Mouse (Mus musculus) midbrain, embryonic 14.5 days (tissue): Measurements from ENCODE around the gene Vil1. TPM values are rescaled to one million over a fixed set of nuclear protein-coding genes. Genes with fewer than 3 reads are reported as not detected.

Source experiments
- ATAC-seq: fragments of 200-750 bp; cut with Nextera tagmentation; 2 replicates; pipeline ENCODE4 v1.8.0; 2017; ENCODE audit warnings: moderate number of reproducible peaks, moderate library complexity; ENCODE audit not compliant: low FRiP score, low TSS enrichment
- DNase-seq: peaks from one replicate; pipeline ENCODE4 v3.0.0-alpha.2; 2015
- H3K27ac ChIP-seq: fragments of 300-500 bp; sonication (generic); replicated peaks from 2 replicates; pipeline ENCODE4 v1.5.1; 2014; ENCODE audit warnings: mild to moderate bottlenecking, low read depth, low read length, moderate library complexity
- H3K27me3 ChIP-seq: fragments of 300-500 bp; sonication (generic); 2 replicates; pipeline ENCODE4 v1.6.1; 2014; ENCODE audit warnings: low read length, control low read depth, mixed read lengths; ENCODE audit not compliant: control insufficient read depth, insufficient read depth
- H3K36me3 ChIP-seq: fragments of 300-500 bp; sonication (generic); 2 replicates; pipeline ENCODE4 v1.6.1; 2014; ENCODE audit warnings: low read length, control low read depth; ENCODE audit not compliant: control insufficient read depth, insufficient read depth
- H3K4me1 ChIP-seq: fragments of 300-500 bp; sonication (generic); 2 replicates; pipeline ENCODE4 v1.6.1; 2014; ENCODE audit warnings: mild to moderate bottlenecking, antibody characterized with exemption, low read length, control low read depth; ENCODE audit not compliant: control insufficient read depth, insufficient read depth
- H3K4me2 ChIP-seq: fragments of 300-500 bp; sonication (generic); 2 replicates; pipeline ENCODE4 v1.6.1; 2014; ENCODE audit warnings: mild to moderate bottlenecking, low read length, moderate library complexity
- H3K4me3 ChIP-seq: fragments of 300-500 bp; sonication (generic); replicated peaks from 2 replicates; pipeline ENCODE4 v1.5.1; 2014; ENCODE audit warnings: low read depth, low read length
- H3K9ac ChIP-seq: fragments of 300-500 bp; sonication (generic); replicated peaks from 2 replicates; pipeline ENCODE4 v1.6.1; 2014; ENCODE audit warnings: mild to moderate bottlenecking, low read length, moderate library complexity
- H3K9me3 ChIP-seq: fragments of 300-500 bp; sonication (generic); 2 replicates; pipeline ENCODE4 v1.6.1; 2016; ENCODE audit warnings: low read length, control low read depth, mixed read lengths; ENCODE audit not compliant: control insufficient read depth
- WGBS: fragments of 180-500 bp; shearing (Covaris S2); extraction: QIAGEN DNeasy Blood & Tissue Kit; methylation state at CpG from one replicate; pipeline ENCODE4 v1.1.7; 2014; 5-methylcytosine and 5-hydroxymethylcytosine counted together
- polyA plus RNA-seq: library from polyadenylated mRNA; unstranded; fragments of >200 nt; fragmentation: Nextera tagmentation; extraction: Ambion mirVana; gene quantifications from 2 replicates; pipeline ENCODE4 v1.2.1, GENCODE M21; 2014

Vil1 gene
- polyA plus RNA-seq, 1 experiment from 2014 or later = 0.30 TPM

DNA sequence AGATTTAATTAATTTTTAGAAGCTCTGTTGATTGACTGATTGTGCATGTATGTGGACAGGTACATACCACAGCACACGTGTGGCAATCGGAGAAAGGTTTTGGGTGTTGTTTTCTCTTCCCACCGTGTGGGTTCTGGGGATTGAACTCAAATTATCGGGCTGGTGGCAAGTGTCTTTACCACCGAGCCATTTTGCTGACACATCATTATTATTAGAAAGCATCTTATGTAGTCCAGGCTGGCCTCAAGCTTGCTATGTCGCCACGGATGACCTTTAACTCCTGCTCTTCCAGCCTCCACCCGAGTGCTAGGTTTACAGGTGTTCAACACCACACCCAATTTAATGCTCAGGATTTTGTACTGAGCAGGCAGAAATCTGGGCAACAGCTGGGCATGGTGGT, 3.5 kb downstream of the Vil1 start:
- DNase-seq (no peak), ATAC-seq (no peak)
- Histone ChIP-seq H3K4me2 (no peak overlapping the region), H3K4me1 (no peaks in the 10 kb centered on the region), H3K27ac (no peak overlapping the region), H3K9ac (no peak overlapping the region), H3K9me3 (no peaks in the 10 kb centered on the region), H3K36me3 (no peaks in the 10 kb centered on the region), H3K4me3 (no peak overlapping the region), H3K27me3 (no peaks in the 10 kb centered on the region)
- 84% methylated on average over 8 of the region's 8 CpGs for WGBS

DNA sequence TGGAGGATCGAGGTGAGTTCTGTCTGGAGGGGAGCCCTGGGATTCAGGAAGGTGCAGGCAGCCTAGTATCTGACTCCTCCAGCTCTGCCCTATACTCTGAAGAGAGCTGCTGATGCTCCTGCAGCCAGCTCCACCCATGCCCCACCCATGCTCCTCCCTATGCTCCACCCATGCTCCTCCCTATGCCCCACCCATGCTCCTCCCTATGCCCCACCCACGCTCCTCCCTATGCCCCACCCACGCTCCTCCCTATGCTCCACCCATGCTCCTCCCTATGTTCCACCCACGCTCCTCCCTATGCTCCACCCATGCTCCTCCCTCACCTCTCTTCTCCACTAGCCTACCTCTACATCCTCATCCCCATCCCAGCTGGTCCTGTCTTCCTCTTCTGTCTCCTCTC, 6.0 kb downstream of the Vil1 start:
- DNase-seq = no peak
- Histone ChIP-seq H3K9me3 (no peaks in the 10 kb centered on the region), H3K9ac (no peak overlapping the region), H3K4me3 (no peak overlapping the region), H3K4me2 (no peak overlapping the region), H3K36me3 (no peaks in the 10 kb centered on the region), H3K27ac (no peak overlapping the region), H3K27me3 (no peaks in the 10 kb centered on the region), H3K4me1 (no peaks in the 10 kb centered on the region)
- ATAC-seq = no peak
- WGBS = 42% methylated on average over 4 of the region's 4 CpGs

GRCm38 (mm10) chr1:74418747-74419439, 9.7 kb downstream of the Vil1 start:
- H3K27me3 ChIP-seq = no peaks in the 10 kb centered on the region
- no peak overlapping the region for H3K9ac ChIP-seq
- DNase-seq (no peak), ATAC-seq (no peak)
- H3K4me2 ChIP-seq = no peak overlapping the region
- no peaks in the 10 kb centered on the region for H3K9me3 ChIP-seq
- 84% methylated on average over 17 of the region's 17 CpGs for WGBS
- H3K4me1 ChIP-seq = no peaks in the 10 kb centered on the region
- no peak overlapping the region for H3K4me3 ChIP-seq
- H3K36me3 ChIP-seq = no peaks in the 10 kb centered on the region
- no peak overlapping the region for H3K27ac ChIP-seq

GRCm38 (mm10) chr1:74419440-74419794, 10.2 kb downstream of the Vil1 start:
- Histone ChIP-seq H3K27me3 (no peaks in the 10 kb centered on the region), H3K36me3 (no peaks in the 10 kb centered on the region), H3K9me3 (no peaks in the 10 kb centered on the region), H3K27ac (no peak overlapping the region), H3K4me1 (no peaks in the 10 kb centered on the region), H3K4me3 (no peak overlapping the region), H3K4me2 (no peak overlapping the region), H3K9ac (no peak overlapping the region)
- DNase-seq = no peak
- 73% methylated on average over 9 of the region's 9 CpGs for WGBS
- ATAC-seq = no peak

- DNase-seq = no peak
- Histone ChIP-seq H3K36me3 (no peaks in the 10 kb centered on the region), H3K9me3 (no peaks in the 10 kb centered on the region), H3K9ac (no peak overlapping the region), H3K4me1 (no peaks in the 10 kb centered on the region), H3K27me3 (no peaks in the 10 kb centered on the region), H3K4me3 (no peak overlapping the region), H3K27ac (no peak overlapping the region), H3K4me2 (no peak overlapping the region)
- 30% methylated on average over 8 of the region's 8 CpGs for WGBS
- ATAC-seq = no peak
These were observed 14.0 kb downstream of the Vil1 start for GRCm38 (mm10) chr1:74423147-74423546.

GRCm38 (mm10) chr1:74425845-74426244, 16.7 kb downstream of the Vil1 start:
- Histone ChIP-seq H3K4me2 (no peak overlapping the region), H3K4me1 (no peaks in the 10 kb centered on the region), H3K9me3 (no peaks in the 10 kb centered on the region), H3K9ac (no peak overlapping the region), H3K27ac (no peak overlapping the region), H3K4me3 (no peak overlapping the region), H3K27me3 (no peaks in the 10 kb centered on the region), H3K36me3 (no peaks in the 10 kb centered on the region)
- 78% methylated on average over 7 of the region's 7 CpGs for WGBS
- no peak for ATAC-seq
- DNase-seq = no peak

- WGBS = 92% methylated on average over 6 of the region's 6 CpGs
- DNase-seq = no peak
These were observed 24.0 kb downstream of the Vil1 start for GRCm38 (mm10) chr1:74433220-74433619.

GRCm38 (mm10) chr1:74434596-74434995, 25.4 kb downstream of the Vil1 start:
- H3K4me2 ChIP-seq = no peak overlapping the region
- H3K4me1 ChIP-seq = no peaks in the 10 kb centered on the region
- ATAC-seq (no peak), DNase-seq (no peak)
- no peaks in the 10 kb centered on the region for H3K9me3 ChIP-seq
- no peak overlapping the region for H3K9ac ChIP-seq
- WGBS = 77% methylated on average over 5 of the region's 5 CpGs
- H3K36me3 ChIP-seq = peaks cover 38% of the 10 kb centered on the region
- no peak overlapping the region for H3K27ac ChIP-seq
- H3K4me3 ChIP-seq = no peak overlapping the region
- H3K27me3 ChIP-seq = no peaks in the 10 kb centered on the region

More at GRCm38 (mm10) chr1:74433220-74433619, 24.0 kb downstream of the Vil1 start:
- ATAC-seq = no peak
- Histone ChIP-seq H3K4me1 (no peaks in the 10 kb centered on the region), H3K4me2 (no peak overlapping the region), H3K36me3 (peaks cover 25% of the 10 kb centered on the region), H3K9me3 (no peaks in the 10 kb centered on the region), H3K27me3 (no peaks in the 10 kb centered on the region), H3K27ac (no peak overlapping the region), H3K4me3 (no peak overlapping the region), H3K9ac (no peak overlapping the region)

GRCm38 (mm10) chr1:74435563-74435962, 26.4 kb downstream of the Vil1 start:
- Histone ChIP-seq H3K9ac (no peak overlapping the region), H3K4me1 (no peaks in the 10 kb centered on the region), H3K9me3 (no peaks in the 10 kb centered on the region), H3K4me2 (no peak overlapping the region), H3K27me3 (no peaks in the 10 kb centered on the region), H3K27ac (no peak overlapping the region), H3K36me3 (peaks cover 44% of the 10 kb centered on the region), H3K4me3 (no peak overlapping the region)
- WGBS = 90% methylated on average over 6 of the region's 6 CpGs
- ATAC-seq (no peak), DNase-seq (no peak)
